Mouse (Mus musculus) intestine, postnatal 0 days (tissue): ENCODE results near the gene Zwilch. TPM values are rescaled to one million over a fixed set of nuclear protein-coding genes. Genes with fewer than 3 reads are reported as not detected.
A peak's percentile ranks its signal among the peaks of the same experiment; 100 is the strongest.

Experiments
- ATAC-seq: fragments of 200-750 bp; cut with Nextera tagmentation; 2 replicates; pipeline ENCODE4 v1.8.0; 2017; ENCODE audit warnings: mild to moderate bottlenecking, moderate TSS enrichment, moderate library complexity
- H3K27ac ChIP-seq: fragments of 300-500 bp; sonication (generic); 2 replicates; pipeline ENCODE4 v1.5.1; 2014; ENCODE audit warnings: mild to moderate bottlenecking, low read depth, low read length, moderate library complexity
- H3K27me3 ChIP-seq: fragments of 300-500 bp; sonication (generic); replicated peaks from 2 replicates; pipeline ENCODE4 v1.6.1; 2014; ENCODE audit warnings: low read length, mixed read lengths; ENCODE audit not compliant: control insufficient read depth, insufficient read depth
- H3K36me3 ChIP-seq: fragments of 300-500 bp; sonication (generic); 2 replicates; pipeline ENCODE4 v1.6.1; 2014; ENCODE audit warnings: mild to moderate bottlenecking, moderate library complexity; ENCODE audit not compliant: control insufficient read depth, insufficient read depth
- H3K4me1 ChIP-seq: fragments of 300-500 bp; sonication (generic); replicated peaks from 2 replicates; pipeline ENCODE4 v1.6.1; 2014; ENCODE audit warnings: antibody characterized with exemption, low read length, mixed read lengths; ENCODE audit not compliant: control insufficient read depth, insufficient read depth
- H3K4me2 ChIP-seq: fragments of 300-500 bp; sonication (generic); replicated peaks from 2 replicates; pipeline ENCODE4 v1.6.1; 2014; ENCODE audit warnings: low read depth, mild to moderate bottlenecking, moderate library complexity
- H3K4me3 ChIP-seq: fragments of 300-500 bp; sonication (generic); 2 replicates; pipeline ENCODE4 v1.5.1; 2014; ENCODE audit warnings: low read depth, low read length
- H3K9ac ChIP-seq: fragments of 300-500 bp; sonication (generic); 2 replicates; pipeline ENCODE4 v1.6.1; 2014; ENCODE audit warnings: mild to moderate bottlenecking, low read depth, low read length
- H3K9me3 ChIP-seq: fragments of 300-500 bp; sonication (generic); 2 replicates; pipeline ENCODE4 v1.6.1; 2016; ENCODE audit warnings: mixed run types; ENCODE audit not compliant: control insufficient read depth
- CTCF ChIP-seq: sonication (generic); IDR thresholded peaks from 2 replicates; pipeline ENCODE4 v1.5.1; 2016; ENCODE audit warnings: low read depth, mild to moderate bottlenecking, control low read depth, antibody characterized with exemption, moderate library complexity
- WGBS: fragments of 180-500 bp; shearing (Covaris S2); extraction: QIAGEN DNeasy Blood & Tissue Kit; methylation state at CpG from one replicate; pipeline ENCODE4 v1.1.7; 2014; 5-methylcytosine and 5-hydroxymethylcytosine counted together
- polyA plus RNA-seq: library from polyadenylated mRNA; unstranded; fragments of >200 nt; fragmentation: Nextera tagmentation; extraction: Ambion mirVana; gene quantifications from 2 replicates; pipeline ENCODE4 v1.2.1, GENCODE M21; 2015

Zwilch gene
- polyA plus RNA-seq, 1 experiment from 2014 or later: 3.0 TPM

DNA sequence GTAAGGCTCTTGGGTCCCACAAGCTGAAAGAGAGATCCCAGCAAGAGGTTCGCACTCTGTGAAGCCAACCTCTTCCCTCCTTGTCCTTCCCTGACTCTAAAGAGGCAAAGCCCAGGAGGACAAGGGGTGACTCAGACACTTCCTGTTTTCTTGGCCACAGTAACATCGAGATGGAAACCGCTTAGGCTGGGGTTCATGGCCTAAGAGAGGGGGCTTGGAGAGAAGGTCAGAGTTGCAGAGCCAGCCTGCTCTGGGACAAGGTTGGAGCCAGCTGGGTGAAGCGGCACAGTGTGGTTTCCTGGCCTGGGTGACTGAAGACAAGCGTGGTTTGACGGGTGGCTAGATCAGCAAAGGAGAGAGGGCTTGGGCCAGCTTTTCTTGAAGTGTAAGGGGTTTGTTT, 67.6 kb downstream of the Zwilch start:
- no peak overlapping the region for H3K9ac ChIP-seq
- H3K27me3 ChIP-seq: no peaks in the 10 kb centered on the region
- H3K9me3 ChIP-seq: no peaks in the 10 kb centered on the region
- no peak for ATAC-seq
- no peaks in the 10 kb centered on the region for H3K4me1 ChIP-seq
- 75% methylated on average over 6 of the region's 6 CpGs for WGBS
- H3K27ac ChIP-seq: no peak overlapping the region
- H3K4me3 ChIP-seq: no peak overlapping the region
- no peak for TF ChIP-seq CTCF
- H3K36me3 ChIP-seq: no peaks in the 10 kb centered on the region
- H3K4me2 ChIP-seq: no peak overlapping the region

DNA sequence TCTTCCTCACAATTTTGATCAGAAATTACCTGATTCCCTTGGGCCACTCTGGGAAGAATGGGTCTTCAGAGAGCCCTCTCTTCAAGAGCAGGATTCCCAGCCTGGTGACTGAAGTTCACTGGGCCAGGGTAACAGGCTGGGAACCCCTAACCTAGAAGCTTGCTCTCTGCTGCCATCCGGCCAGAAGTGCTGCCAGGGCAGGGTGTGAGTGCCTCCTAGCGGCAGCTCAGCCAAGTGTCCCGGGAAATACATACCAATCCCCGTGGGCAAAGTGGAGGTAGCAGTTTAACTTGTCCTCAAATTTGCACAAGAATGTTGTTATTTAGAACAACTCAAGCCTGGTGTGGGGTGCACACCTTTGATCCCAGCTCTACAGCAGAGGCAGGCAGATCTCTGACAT, 72.5 kb downstream of the Zwilch start:
- Histone ChIP-seq H3K9ac (no peak overlapping the region), H3K36me3 (no peaks in the 10 kb centered on the region), H3K4me3 (no peak overlapping the region), H3K4me1 (no peaks in the 10 kb centered on the region), H3K27me3 (no peaks in the 10 kb centered on the region), H3K9me3 (no peaks in the 10 kb centered on the region), H3K4me2 (no peak overlapping the region), H3K27ac (no peak overlapping the region)
- TF ChIP-seq CTCF: peak; percentile 98
- 2% methylated on average over 4 of the region's 4 CpGs for WGBS
- ATAC-seq: no peak

DNA sequence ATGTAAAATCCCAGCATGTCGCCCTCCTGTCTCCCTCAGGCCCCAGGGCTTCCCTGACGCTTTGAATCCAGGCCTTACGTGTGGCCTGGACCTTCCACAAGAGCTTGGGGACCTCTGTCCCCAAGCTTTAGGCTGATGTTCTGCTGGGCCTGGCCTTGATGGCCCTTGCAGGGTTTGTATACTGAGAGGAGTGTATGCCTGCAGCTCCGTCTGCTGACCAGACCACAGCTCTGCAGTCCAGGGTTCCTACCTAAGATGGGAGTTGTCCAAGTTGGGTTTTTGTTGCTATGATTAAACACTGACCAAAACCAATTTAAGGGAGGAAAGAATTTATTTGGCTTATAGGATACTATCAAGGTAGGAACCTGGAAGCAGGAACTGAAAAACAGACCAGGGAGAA, 74.6 kb downstream of the Zwilch start:
- H3K4me3 ChIP-seq: no peak overlapping the region
- no peak for ATAC-seq
- TF ChIP-seq CTCF: peak; percentile 71
- H3K9ac ChIP-seq: no peak overlapping the region
- 0 out of 2 replicates have a peak, but pooled peaks cover 3% of the 10 kb centered on the region for H3K4me1 ChIP-seq
- no peak overlapping the region for H3K4me2 ChIP-seq
- 82% methylated on average over 4 of the region's 4 CpGs for WGBS
- H3K36me3 ChIP-seq: no peaks in the 10 kb centered on the region
- H3K27me3 ChIP-seq: no peaks in the 10 kb centered on the region
- no peak overlapping the region for H3K27ac ChIP-seq
- no peaks in the 10 kb centered on the region for H3K9me3 ChIP-seq

DNA sequence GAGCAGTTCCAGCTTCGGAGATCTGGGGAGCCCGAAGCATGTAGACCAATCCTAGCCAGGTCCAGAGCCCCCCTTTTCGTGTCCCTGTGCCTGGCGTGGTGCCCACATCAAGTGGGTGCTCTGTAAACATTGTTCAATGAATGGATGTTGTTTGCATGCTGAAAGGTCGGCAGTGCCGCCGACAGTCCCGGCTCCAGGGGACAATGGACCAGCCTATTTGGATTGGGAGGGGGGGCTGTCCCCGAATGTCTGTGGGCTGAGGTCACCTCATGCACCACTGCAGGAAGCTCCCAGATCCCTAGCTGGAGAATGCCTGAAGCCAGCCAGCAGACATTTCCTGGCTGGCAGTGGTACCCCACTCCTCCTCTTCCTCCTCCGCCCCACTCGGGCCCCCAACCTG, 78.8 kb downstream of the Zwilch start:
- no peak overlapping the region for H3K4me3 ChIP-seq
- no peaks in the 10 kb centered on the region for H3K27me3 ChIP-seq
- H3K9me3 ChIP-seq: no peaks in the 10 kb centered on the region
- no peak for ATAC-seq
- no peak for TF ChIP-seq CTCF
- H3K36me3 ChIP-seq: no peaks in the 10 kb centered on the region
- H3K27ac ChIP-seq: no peak overlapping the region
- H3K4me1 ChIP-seq: 0 out of 2 replicates have a peak, but pooled peaks cover 3% of the 10 kb centered on the region
- H3K4me2 ChIP-seq: no peak overlapping the region
- WGBS: 36% methylated on average over 11 of the region's 11 CpGs
- no peak overlapping the region for H3K9ac ChIP-seq

DNA sequence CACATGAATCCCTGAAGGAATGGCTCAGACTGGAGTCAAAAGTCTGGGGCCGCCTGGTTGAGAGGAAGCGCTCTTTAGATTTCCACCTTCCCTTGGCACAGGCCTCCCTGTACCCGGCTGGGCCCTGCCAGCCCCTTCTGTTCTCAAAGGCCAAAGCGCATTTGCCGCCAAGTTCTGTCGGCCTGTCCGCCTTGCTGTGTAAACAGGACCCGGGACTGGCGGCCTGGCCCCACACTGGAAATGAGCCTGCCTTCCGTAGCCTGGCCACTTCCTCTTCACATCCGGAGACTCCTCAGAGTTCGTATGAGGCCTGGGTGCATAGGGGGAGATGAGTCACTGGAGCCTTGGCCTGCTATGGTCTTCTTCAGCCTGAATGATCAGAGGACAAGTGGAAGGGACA, 83.9 kb downstream of the Zwilch start:
- Histone ChIP-seq H3K9me3 (no peaks in the 10 kb centered on the region), H3K27me3 (no peaks in the 10 kb centered on the region), H3K27ac (peak overlapping the region; percentile 54), H3K4me1 (peaks cover 15% of the 10 kb centered on the region), H3K36me3 (no peaks in the 10 kb centered on the region), H3K9ac (no peak overlapping the region), H3K4me2 (no peak overlapping the region), H3K4me3 (no peak overlapping the region)
- ATAC-seq: no peak
- no peak for TF ChIP-seq CTCF
- WGBS: 20% methylated on average over 12 of the region's 12 CpGs

DNA sequence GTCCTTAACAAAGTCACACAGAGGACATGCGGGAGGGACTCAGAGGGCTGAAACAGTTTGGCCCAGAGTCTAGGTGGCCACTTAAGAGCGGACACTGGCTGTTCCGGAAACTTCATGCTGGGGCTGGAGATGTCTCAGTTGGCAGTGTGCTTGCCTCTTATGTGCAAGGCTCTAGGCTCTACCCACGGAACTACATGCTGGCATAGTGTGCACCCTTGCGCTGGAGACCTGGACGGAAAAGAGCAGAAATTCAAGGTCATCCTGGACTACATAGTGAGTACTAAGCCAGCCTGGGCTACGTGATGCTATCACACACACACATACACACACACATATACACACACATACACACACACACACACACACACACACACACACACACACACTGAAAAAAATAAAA, 84.6 kb downstream of the Zwilch start:
- WGBS: 83% methylated on average over 7 of the region's 7 CpGs
- Histone ChIP-seq H3K27me3 (no peaks in the 10 kb centered on the region), H3K4me3 (no peak overlapping the region), H3K9ac (no peak overlapping the region), H3K36me3 (no peaks in the 10 kb centered on the region), H3K4me2 (no peak overlapping the region), H3K27ac (no peak overlapping the region), H3K9me3 (no peaks in the 10 kb centered on the region), H3K4me1 (peaks cover 15% of the 10 kb centered on the region)
- ATAC-seq: no peak
- TF ChIP-seq CTCF: no peak

DNA sequence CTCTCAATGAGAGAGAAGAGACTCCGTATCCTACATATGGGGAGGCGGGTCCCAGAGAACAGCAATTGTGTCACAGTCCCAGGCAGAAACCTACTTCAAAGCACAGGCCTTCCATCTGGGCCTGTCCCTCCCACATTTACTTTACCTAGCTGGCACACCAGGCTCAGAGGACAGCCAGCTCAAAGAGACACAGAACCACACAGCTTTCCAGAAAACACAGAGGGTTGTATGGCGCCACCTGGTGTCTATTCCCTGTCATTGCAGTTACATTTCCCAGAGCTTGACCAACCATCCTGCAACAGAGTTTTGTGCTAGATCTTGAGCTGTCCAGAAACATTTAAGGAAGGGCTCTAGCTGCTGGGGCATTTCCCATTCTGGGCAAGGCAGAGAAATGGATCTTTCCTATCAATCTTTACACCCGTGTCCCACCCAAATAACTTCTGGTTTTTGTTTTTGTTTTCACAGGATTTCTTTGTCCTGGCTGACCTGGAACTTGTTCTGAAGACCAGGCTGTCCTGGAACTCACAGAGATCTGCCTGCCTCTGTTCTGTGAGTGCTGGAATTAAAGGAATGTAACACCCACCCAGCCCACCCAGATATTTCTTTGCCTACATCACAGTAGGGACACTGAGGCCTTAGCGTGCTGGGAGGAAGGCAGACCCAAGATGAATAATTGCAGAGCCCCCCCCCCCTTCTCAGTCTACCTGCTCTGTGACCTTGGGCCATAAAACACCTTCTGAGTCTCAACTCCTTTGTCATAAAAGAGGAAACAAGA, 85.3 kb downstream of the Zwilch start:
- H3K4me3 ChIP-seq: no peak overlapping the region
- H3K4me1 ChIP-seq: peaks cover 15% of the 10 kb centered on the region
- H3K4me2 ChIP-seq: no peak overlapping the region
- ATAC-seq: peak; percentile 55
- TF ChIP-seq CTCF: peak; percentile 99
- H3K27ac ChIP-seq: peak overlapping the region; percentile 74; the same call in 1 of the 2 replicates
- no peaks in the 10 kb centered on the region for H3K9me3 ChIP-seq
- H3K36me3 ChIP-seq: no peaks in the 10 kb centered on the region
- 26% methylated on average over 5 of the region's 5 CpGs for WGBS
- H3K9ac ChIP-seq: no peak overlapping the region
- no peaks in the 10 kb centered on the region for H3K27me3 ChIP-seq

Other genes with a start within 250 kb of the Zwilch start
- gene Smad6, start 151.0 kb downstream of the Zwilch start, polyA plus RNA-seq: 5.4 and 6.1 TPM in 2 replicates
- gene Lctl, start 56.0 kb downstream of the Zwilch start, polyA plus RNA-seq: 0.09 and 0.22 TPM in 2 replicates
- 575 and 580 TPM in 2 replicates for gene Rpl4, start 271 bp upstream of the Zwilch start, polyA plus RNA-seq
- 32.9 and 36.7 TPM in 2 replicates for gene Snapc5, start 6.2 kb upstream of the Zwilch start, polyA plus RNA-seq
- 1.8 and 2.0 TPM in 2 replicates for gene Uchl4, start 62.1 kb upstream of the Zwilch start, polyA plus RNA-seq
- gene Map2k1, start 80.5 kb upstream of the Zwilch start, polyA plus RNA-seq: 82.1 and 84.0 TPM in 2 replicates
- gene Tipin, start 108.5 kb upstream of the Zwilch start, polyA plus RNA-seq: 65.7 and 69.8 TPM in 2 replicates
- 8.1 and 9.2 TPM in 2 replicates for gene Dis3l, start 168.2 kb upstream of the Zwilch start, polyA plus RNA-seq
- gene Megf11, start 212.5 kb upstream of the Zwilch start, polyA plus RNA-seq: 0.69 and 0.92 TPM in 2 replicates